Mouse (Mus musculus): Measurements from ENCODE around the gene Nup93. TPM values are rescaled to one million over a fixed set of nuclear protein-coding genes. Genes with fewer than 3 reads are reported as not detected.

Nup93 gene
- polyA plus RNA-seq, 1 experiment from 2014 or later: 76.0 TPM

DNA sequence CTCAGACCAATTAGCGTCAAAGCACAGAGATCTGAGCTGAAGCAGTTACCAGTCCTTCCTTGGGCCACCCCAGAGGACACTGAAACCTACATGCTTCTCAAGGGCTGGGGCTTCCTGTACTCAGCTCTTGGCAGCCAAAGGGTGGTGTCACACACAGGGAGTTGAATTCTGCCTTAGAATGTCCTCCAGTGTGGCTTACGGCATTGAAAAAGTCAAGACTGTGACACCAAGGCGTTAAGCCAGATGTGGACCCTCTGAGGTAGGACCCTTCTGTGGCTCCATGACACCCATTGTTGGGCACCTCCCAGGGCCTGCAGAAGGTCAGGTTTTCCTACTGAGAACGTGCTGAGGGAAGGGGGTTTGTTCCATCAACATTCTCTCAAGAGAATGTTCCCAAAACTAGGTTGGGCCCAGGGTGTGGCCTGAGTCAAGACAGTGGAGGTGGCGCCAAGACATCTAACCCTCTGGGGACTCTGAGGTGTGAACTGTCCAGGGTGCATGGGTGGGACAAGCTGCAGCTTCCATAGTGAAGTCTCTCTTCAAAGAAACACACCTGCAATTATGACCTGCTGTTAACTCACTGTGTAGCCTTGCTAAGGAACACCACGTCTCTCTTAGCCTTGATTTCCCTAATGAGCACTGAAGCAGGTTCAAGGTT lies 147.5 kb downstream of the Nup93 start:
- no peaks in the 10 kb centered on the region for H3K36me3 ChIP-seq
- no peak for ATAC-seq
- no peak overlapping the region for H3K4me3 ChIP-seq (replicated peaks)
- no peaks in the 10 kb centered on the region for H3K27me3 ChIP-seq
- H3K4me2 ChIP-seq (replicated peaks): no peak overlapping the region
- H3K4me1 ChIP-seq (replicated peaks): no peaks in the 10 kb centered on the region
- H3K27ac ChIP-seq: no peak overlapping the region
- H3K9ac ChIP-seq (replicated peaks): no peak overlapping the region
- no peaks in the 10 kb centered on the region for H3K9me3 ChIP-seq
- WGBS: 91% methylated on average over 6 of the region's 6 CpGs

DNA sequence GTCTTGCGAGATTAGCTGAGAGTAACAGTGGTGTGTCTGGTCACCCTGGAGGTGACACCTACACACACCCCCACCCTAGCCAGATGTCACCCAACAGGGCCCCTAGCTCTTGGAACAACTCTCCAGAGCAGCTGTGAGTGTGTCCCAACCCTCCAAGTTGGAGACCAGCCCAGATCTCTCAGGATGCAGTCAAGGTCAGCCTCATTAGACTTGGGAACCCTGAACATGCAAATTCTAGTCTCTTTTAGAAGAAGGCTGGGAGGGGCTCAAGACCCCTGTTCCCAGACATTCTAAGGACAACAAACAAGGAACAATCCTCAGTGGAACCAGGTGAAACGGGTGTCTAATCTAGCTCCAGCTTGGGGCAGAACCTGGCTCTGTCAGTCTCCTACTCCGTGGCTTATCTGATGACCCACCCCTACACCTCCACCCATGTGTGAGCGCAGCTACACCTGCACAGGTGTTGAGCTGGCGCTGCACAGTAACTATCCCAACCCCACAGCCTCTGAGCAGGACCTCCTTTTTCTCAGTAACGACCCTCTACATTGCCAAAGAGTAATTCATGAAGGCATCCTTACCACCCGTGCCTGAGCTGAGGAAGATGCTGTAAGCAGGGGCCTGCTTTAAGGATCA lies 148.4 kb downstream of the Nup93 start:
- no peaks in the 10 kb centered on the region for H3K36me3 ChIP-seq
- no peak overlapping the region for H3K9ac ChIP-seq (replicated peaks)
- no peaks in the 10 kb centered on the region for H3K4me1 ChIP-seq (replicated peaks)
- no peak overlapping the region for H3K4me3 ChIP-seq (replicated peaks)
- no peak overlapping the region for H3K27ac ChIP-seq
- H3K4me2 ChIP-seq (replicated peaks): no peak overlapping the region
- H3K27me3 ChIP-seq: no peaks in the 10 kb centered on the region
- ATAC-seq: no peak
- H3K9me3 ChIP-seq: no peaks in the 10 kb centered on the region
- 85% methylated on average over 7 of the region's 7 CpGs for WGBS

DNA sequence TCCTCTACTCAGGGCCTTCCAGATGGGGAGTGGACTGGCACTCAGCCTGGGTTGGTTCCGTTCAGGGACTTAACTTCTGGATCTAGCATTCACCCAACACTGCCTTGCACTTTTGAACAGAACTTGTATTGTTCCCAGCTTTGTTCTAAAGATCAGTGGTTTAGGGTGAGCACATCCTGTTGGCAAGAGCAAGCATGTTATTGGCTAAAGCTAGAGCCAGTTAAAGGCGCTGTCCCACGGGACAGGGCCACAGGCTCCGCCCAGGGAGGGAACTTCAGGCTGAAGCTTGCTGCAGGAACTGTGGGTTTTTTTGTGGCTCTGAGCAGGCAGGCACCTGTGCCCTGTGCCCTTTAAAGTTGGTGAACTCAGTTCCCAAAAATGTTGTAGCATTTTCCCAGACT lies 148.9 kb downstream of the Nup93 start:
- H3K27me3 ChIP-seq: no peaks in the 10 kb centered on the region
- WGBS: 48% methylated on average over 4 of the region's 4 CpGs
- no peaks in the 10 kb centered on the region for H3K4me1 ChIP-seq (replicated peaks)
- no peaks in the 10 kb centered on the region for H3K9me3 ChIP-seq
- H3K27ac ChIP-seq: no peak overlapping the region
- H3K4me3 ChIP-seq (replicated peaks): no peak overlapping the region
- ATAC-seq: no peak
- H3K36me3 ChIP-seq: no peaks in the 10 kb centered on the region
- no peak overlapping the region for H3K4me2 ChIP-seq (replicated peaks)
- H3K9ac ChIP-seq (replicated peaks): no peak overlapping the region

GRCm38 (mm10) chr8:94363906-94364305 lies 149.5 kb downstream of the Nup93 start:
- Histone ChIP-seq H3K9ac (replicated peaks) (no peak overlapping the region), H3K9me3 (no peaks in the 10 kb centered on the region), H3K36me3 (no peaks in the 10 kb centered on the region), H3K4me2 (replicated peaks) (no peak overlapping the region), H3K4me3 (replicated peaks) (no peak overlapping the region), H3K27ac (no peak overlapping the region), H3K4me1 (replicated peaks) (no peaks in the 10 kb centered on the region), H3K27me3 (no peaks in the 10 kb centered on the region)
- ATAC-seq: no peak
- 91% methylated on average over 2 of the region's 2 CpGs for WGBS

- Histone ChIP-seq H3K9me3 (no peaks in the 10 kb centered on the region), H3K4me3 (replicated peaks) (no peak overlapping the region), H3K4me2 (replicated peaks) (no peak overlapping the region), H3K9ac (replicated peaks) (no peak overlapping the region), H3K4me1 (replicated peaks) (no peaks in the 10 kb centered on the region), H3K27me3 (no peaks in the 10 kb centered on the region), H3K27ac (no peak overlapping the region), H3K36me3 (no peaks in the 10 kb centered on the region)
- ATAC-seq: no peak
- 90% methylated on average over 6 of the region's 6 CpGs for WGBS
Observed at GRCm38 (mm10) chr8:94364686-94365312, 150.4 kb downstream of the Nup93 start.

- Histone ChIP-seq H3K4me2 (replicated peaks) (no peak overlapping the region), H3K9ac (replicated peaks) (no peak overlapping the region), H3K9me3 (no peaks in the 10 kb centered on the region), H3K4me1 (replicated peaks) (no peaks in the 10 kb centered on the region), H3K27me3 (no peaks in the 10 kb centered on the region), H3K27ac (no peak overlapping the region), H3K36me3 (no peaks in the 10 kb centered on the region), H3K4me3 (replicated peaks) (no peak overlapping the region)
- no peak for ATAC-seq
- WGBS: 94% methylated on average over 9 of the region's 9 CpGs
Observed at GRCm38 (mm10) chr8:94365410-94365981, 151.1 kb downstream of the Nup93 start.

MicroRNA genes within 50 kb of the gene (microRNA counts, 519-probe panel; counts per million panel counts)
- 4,323 counts per million, percentile 80 among the panel's probes with 10 or more counts for microRNA mmu-miR-138

Small RNA genes lying within 50 kb of the gene (microRNA-seq; reads per million reads assigned to microRNA genes)
- gene Mir138-2: 323 reads per million, percentile 65 among the genes with 10 or more reads in this experiment

Other genes starting within 250 kb of the Nup93 start
- gene Amfr, start 201.7 kb upstream of the Nup93 start, polyA plus RNA-seq (2015; fragmentation: Nextera tagmentation; extraction: Ambion mirVana): 58.1 and 64.7 TPM in 2 replicates
- 137 and 138 TPM in 2 replicates for gene Nudt21, start 177.5 kb upstream of the Nup93 start, polyA plus RNA-seq (2015; fragmentation: Nextera tagmentation; extraction: Ambion mirVana)
- 13.4 and 15.4 TPM in 2 replicates for gene Ogfod1, start 177.4 kb upstream of the Nup93 start, polyA plus RNA-seq (2015; fragmentation: Nextera tagmentation; extraction: Ambion mirVana)
- 25.5 and 27.5 TPM in 2 replicates for gene Bbs2, start 115.6 kb upstream of the Nup93 start, polyA plus RNA-seq (2015; fragmentation: Nextera tagmentation; extraction: Ambion mirVana)
- not detected in 2 replicates for gene Mt4, start 77.4 kb upstream of the Nup93 start, polyA plus RNA-seq (2015; fragmentation: Nextera tagmentation; extraction: Ambion mirVana)
- 69.9 and 73.3 TPM in 2 replicates for gene Mt3, start 62.0 kb upstream of the Nup93 start, polyA plus RNA-seq (2015; fragmentation: Nextera tagmentation; extraction: Ambion mirVana)
- 6.1 and 9.4 TPM in 2 replicates for gene Mt2, start 41.9 kb upstream of the Nup93 start, polyA plus RNA-seq (2015; fragmentation: Nextera tagmentation; extraction: Ambion mirVana)
- gene Mt1, start 35.5 kb upstream of the Nup93 start, polyA plus RNA-seq (2015; fragmentation: Nextera tagmentation; extraction: Ambion mirVana): 21.5 and 30.3 TPM in 2 replicates
- 0.09 and 0.12 TPM in 2 replicates for gene Slc12a3, start 114.6 kb downstream of the Nup93 start, polyA plus RNA-seq (2015; fragmentation: Nextera tagmentation; extraction: Ambion mirVana)
- 58.2 and 60.0 TPM in 2 replicates for gene Herpud1, start 171.9 kb downstream of the Nup93 start, polyA plus RNA-seq (2015; fragmentation: Nextera tagmentation; extraction: Ambion mirVana)
- 0.27 and 0.28 TPM in 2 replicates for gene Nlrc5, start 219.8 kb downstream of the Nup93 start, polyA plus RNA-seq (2015; fragmentation: Nextera tagmentation; extraction: Ambion mirVana)